Mouse (Mus musculus): Measurements from ENCODE around the gene Fam227b. TPM values are rescaled to one million over a fixed set of nuclear protein-coding genes. Genes with fewer than 3 reads are reported as not detected.

Fam227b gene
- polyA plus RNA-seq, 1 experiment from 2014 or later, result not detected

DNA sequence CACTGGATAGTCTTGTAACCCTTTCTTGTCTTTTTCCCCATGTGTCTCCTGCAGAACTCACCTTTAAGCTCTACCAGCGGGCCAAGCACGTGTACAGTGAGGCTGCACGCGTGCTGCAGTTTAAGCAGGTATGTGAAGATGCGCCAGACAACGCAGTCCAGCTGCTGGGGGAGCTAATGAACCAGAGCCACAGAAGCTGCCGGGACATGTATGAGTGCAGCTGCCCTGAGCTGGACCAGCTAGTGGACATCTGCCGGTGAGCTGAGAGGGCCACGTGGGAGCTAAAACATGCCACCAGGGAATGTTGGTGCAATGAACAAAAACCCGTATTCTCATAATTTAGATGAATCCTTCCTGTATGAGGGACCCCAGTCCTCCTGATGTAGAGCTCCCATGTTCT lies 176.6 kb downstream of the Fam227b start:
- no peak for TF ChIP-seq CTCF (IDR thresholded peaks at IDR 0.05; ENCODE audit: low read depth)
- no peak overlapping the region for H3K4me2 ChIP-seq (ENCODE audit: low read length)
- 92% methylated on average over 10 of the region's 10 CpGs for WGBS
- ATAC-seq (replicated peaks; ENCODE audit: low FRiP score, low read depth) (no peak), DNase-seq (ENCODE audit: low spot score) (no peak)
- no peak overlapping the region for H3K4me3 ChIP-seq (replicated peaks; ENCODE audit: low read depth, low read length)
- H3K27ac ChIP-seq, result no peak overlapping the region
- H3K27me3 ChIP-seq (ENCODE audit: insufficient read depth, low read length), result no peaks in the 10 kb centered on the region
- H3K36me3 ChIP-seq (ENCODE audit: insufficient read depth, low read length), result peaks cover 13% of the 10 kb centered on the region
- peaks cover 10% of the 10 kb centered on the region; the same call in 1 of the 2 replicates for H3K4me1 ChIP-seq (replicated peaks; ENCODE audit: insufficient read depth, low read length)
- H3K9ac ChIP-seq (ENCODE audit: low read depth, low read length), result no peak overlapping the region
- H3K9me3 ChIP-seq (replicated peaks; ENCODE audit: low read length), result no peaks in the 10 kb centered on the region

DNA sequence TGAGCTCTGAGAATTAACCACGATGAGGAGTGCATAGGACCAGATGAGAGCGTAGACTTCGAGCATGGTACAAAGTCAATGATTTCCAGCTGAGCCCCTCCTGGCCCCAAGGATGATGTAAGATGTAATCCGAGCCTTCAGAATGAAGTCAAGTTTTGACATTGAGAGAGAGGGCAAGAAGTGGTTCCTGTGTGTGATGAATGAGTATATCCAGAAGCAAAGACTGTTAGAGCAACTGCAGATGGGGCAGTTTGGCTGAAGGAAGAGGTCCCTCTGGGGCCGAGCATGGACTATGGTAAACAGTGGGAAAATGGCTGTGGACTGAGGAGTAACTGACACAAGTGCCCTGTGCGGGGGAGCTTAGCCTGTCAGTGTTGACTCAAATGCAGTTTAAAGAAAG lies 178.6 kb downstream of the Fam227b start:
- WGBS, result 20% methylated on average over 6 of the region's 6 CpGs
- DNase-seq (ENCODE audit: low spot score), result peak; percentile 69
- no peak overlapping the region for H3K4me2 ChIP-seq (ENCODE audit: low read length)
- H3K4me1 ChIP-seq (replicated peaks; ENCODE audit: insufficient read depth, low read length), result peaks cover 10% of the 10 kb centered on the region; the same call in 1 of the 2 replicates
- no peak overlapping the region for H3K27ac ChIP-seq
- H3K4me3 ChIP-seq (replicated peaks; ENCODE audit: low read depth, low read length), result no peak overlapping the region
- H3K36me3 ChIP-seq (ENCODE audit: insufficient read depth, low read length), result peaks cover 9% of the 10 kb centered on the region; the same call in 1 of the 2 replicates
- TF ChIP-seq CTCF (IDR thresholded peaks at IDR 0.05; ENCODE audit: low read depth), result no peak
- H3K27me3 ChIP-seq (ENCODE audit: insufficient read depth, low read length), result no peaks in the 10 kb centered on the region
- H3K9me3 ChIP-seq (replicated peaks; ENCODE audit: low read length), result no peaks in the 10 kb centered on the region
- H3K9ac ChIP-seq (ENCODE audit: low read depth, low read length), result no peak overlapping the region
- ATAC-seq (replicated peaks; ENCODE audit: low FRiP score, low read depth), result peak; percentile 86

DNA sequence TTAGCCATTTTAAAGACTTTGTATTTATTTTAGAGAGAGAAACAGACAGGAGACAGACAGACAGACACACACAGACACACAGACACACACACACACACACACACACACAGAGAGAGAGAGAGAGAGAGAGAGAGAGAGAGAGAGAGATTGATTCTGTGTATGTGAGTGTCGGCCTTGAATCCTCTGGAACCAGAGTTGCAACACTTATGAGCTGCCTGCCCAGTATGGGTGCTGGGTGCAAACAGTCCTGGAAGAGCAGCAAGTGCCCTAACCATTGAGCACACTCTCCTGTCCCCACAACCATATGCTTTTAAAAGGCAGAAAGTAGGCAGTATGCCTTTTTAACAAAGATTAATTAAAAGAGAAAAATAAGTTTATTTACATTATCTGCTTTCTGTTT lies 183.0 kb downstream of the Fam227b start:
- TF ChIP-seq CTCF (IDR thresholded peaks at IDR 0.05; ENCODE audit: low read depth), result no peak
- 93% methylated on average over 1 of the region's 1 CpGs for WGBS
- Histone ChIP-seq H3K27me3 (ENCODE audit: insufficient read depth, low read length) (no peaks in the 10 kb centered on the region), H3K4me1 (replicated peaks; ENCODE audit: insufficient read depth, low read length) (peaks cover 8% of the 10 kb centered on the region; the same call in 1 of the 2 replicates), H3K9ac (ENCODE audit: low read depth, low read length) (no peak overlapping the region), H3K27ac (no peak overlapping the region), H3K9me3 (replicated peaks; ENCODE audit: low read length) (no peaks in the 10 kb centered on the region), H3K4me2 (ENCODE audit: low read length) (no peak overlapping the region), H3K4me3 (replicated peaks; ENCODE audit: low read depth, low read length) (no peak overlapping the region), H3K36me3 (ENCODE audit: insufficient read depth, low read length) (no peaks in the 10 kb centered on the region)
- ATAC-seq (replicated peaks; ENCODE audit: low FRiP score, low read depth), result no peak
- no peak for DNase-seq (ENCODE audit: low spot score)

DNA sequence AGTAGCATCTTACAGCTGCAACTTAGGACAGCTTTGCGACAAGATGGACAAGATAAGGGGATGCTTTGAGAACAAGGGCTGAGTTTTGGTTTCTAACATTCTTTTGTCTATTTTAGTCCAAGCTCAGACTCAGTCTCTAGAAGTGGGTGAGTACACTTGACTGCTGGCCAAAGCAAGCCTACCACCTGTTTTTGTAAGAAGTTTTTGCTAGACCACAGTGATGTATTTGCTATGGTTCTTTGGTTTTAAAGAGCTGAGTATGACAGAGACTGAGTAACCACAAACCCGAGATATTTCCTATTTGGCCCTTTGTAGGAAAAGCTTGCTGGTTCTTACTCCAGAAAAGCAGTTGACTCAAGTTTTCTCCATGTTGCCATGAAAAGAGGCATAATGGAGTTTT lies 203.6 kb downstream of the Fam227b start:
- Histone ChIP-seq H3K9me3 (replicated peaks; ENCODE audit: low read length) (no peaks in the 10 kb centered on the region), H3K36me3 (ENCODE audit: insufficient read depth, low read length) (peaks cover 23% of the 10 kb centered on the region; the same call in 1 of the 2 replicates), H3K4me2 (ENCODE audit: low read length) (no peak overlapping the region), H3K9ac (ENCODE audit: low read depth, low read length) (no peak overlapping the region), H3K27me3 (ENCODE audit: insufficient read depth, low read length) (no peaks in the 10 kb centered on the region), H3K4me3 (replicated peaks; ENCODE audit: low read depth, low read length) (no peak overlapping the region), H3K27ac (no peak overlapping the region), H3K4me1 (replicated peaks; ENCODE audit: insufficient read depth, low read length) (no peaks in the 10 kb centered on the region)
- TF ChIP-seq CTCF (IDR thresholded peaks at IDR 0.05; ENCODE audit: low read depth), result no peak
- DNase-seq (ENCODE audit: low spot score) (no peak), ATAC-seq (replicated peaks; ENCODE audit: low FRiP score, low read depth) (no peak)
- 89% methylated on average over 2 of the region's 2 CpGs for WGBS

DNA sequence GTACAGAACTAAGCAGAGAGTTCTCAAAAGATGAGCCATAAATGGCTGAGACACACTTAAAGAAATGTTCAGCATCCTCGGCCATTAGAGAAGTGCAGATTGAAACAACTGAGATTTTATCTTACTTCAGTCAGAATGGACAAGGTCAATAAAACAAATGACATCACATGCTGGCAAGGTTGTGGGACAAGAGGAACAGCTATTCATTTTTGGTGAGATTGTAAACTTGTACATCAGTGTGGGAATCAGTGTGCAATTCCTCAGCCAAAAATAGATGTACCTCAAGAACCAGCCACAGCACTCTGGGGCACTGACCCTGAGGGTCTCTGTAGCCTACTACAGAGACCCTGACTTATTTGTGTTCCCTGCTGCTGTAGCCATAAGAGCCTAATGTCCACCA lies 208.5 kb downstream of the Fam227b start:
- 65% methylated on average over 1 of the region's 1 CpGs for WGBS
- H3K36me3 ChIP-seq (ENCODE audit: insufficient read depth, low read length), result 0 out of 2 replicates have a peak, but pooled peaks cover 19% of the 10 kb centered on the region
- no peak for TF ChIP-seq CTCF (IDR thresholded peaks at IDR 0.05; ENCODE audit: low read depth)
- no peaks in the 10 kb centered on the region for H3K9me3 ChIP-seq (replicated peaks; ENCODE audit: low read length)
- no peak overlapping the region for H3K27ac ChIP-seq
- DNase-seq (ENCODE audit: low spot score) (no peak), ATAC-seq (replicated peaks; ENCODE audit: low FRiP score, low read depth) (no peak)
- H3K27me3 ChIP-seq (ENCODE audit: insufficient read depth, low read length), result no peaks in the 10 kb centered on the region
- no peak overlapping the region for H3K4me2 ChIP-seq (ENCODE audit: low read length)
- no peaks in the 10 kb centered on the region for H3K4me1 ChIP-seq (replicated peaks; ENCODE audit: insufficient read depth, low read length)
- H3K9ac ChIP-seq (ENCODE audit: low read depth, low read length), result no peak overlapping the region
- H3K4me3 ChIP-seq (replicated peaks; ENCODE audit: low read depth, low read length), result no peak overlapping the region

DNA sequence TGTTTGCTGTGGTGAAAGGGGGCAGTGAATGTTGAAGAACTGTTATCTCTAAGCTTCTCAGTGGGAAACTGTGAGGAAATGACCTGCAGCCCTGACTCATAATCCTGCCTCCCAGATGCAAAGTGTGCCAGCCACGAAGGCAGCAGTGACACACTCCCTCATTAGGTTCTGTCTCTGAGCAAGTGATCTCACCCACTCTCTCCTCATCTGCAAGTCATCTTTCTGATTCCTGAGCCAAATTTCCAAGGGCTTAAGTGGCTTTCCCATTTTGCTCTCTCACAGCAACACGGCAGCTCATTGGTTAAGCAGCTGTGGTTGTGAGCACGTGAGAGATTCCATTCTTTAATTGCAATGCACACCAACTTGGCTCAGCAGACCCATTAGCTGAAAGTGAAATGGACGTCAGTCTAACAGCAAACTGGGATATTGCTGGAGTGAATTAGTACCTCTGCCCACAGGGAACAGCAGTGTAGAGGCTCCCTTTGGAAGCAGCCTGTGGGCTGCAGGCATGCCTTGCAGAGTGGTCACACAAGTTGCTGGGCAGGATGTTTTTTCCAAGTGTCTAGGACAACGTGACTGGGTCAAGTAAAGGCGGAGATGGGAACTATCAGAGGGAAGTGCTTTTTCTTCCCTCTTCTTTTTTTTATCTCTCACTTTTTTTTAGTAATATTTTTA lies 210.6 kb downstream of the Fam227b start:
- H3K27me3 ChIP-seq (ENCODE audit: insufficient read depth, low read length), result no peaks in the 10 kb centered on the region
- no peak overlapping the region for H3K27ac ChIP-seq
- WGBS, result 66% methylated on average over 6 of the region's 6 CpGs
- no peaks in the 10 kb centered on the region for H3K9me3 ChIP-seq (replicated peaks; ENCODE audit: low read length)
- no peak overlapping the region for H3K9ac ChIP-seq (ENCODE audit: low read depth, low read length)
- H3K4me2 ChIP-seq (ENCODE audit: low read length), result no peak overlapping the region
- DNase-seq (ENCODE audit: low spot score), result no peak
- 0 out of 2 replicates have a peak, but pooled peaks cover 8% of the 10 kb centered on the region for H3K36me3 ChIP-seq (ENCODE audit: insufficient read depth, low read length)
- no peak for ATAC-seq (replicated peaks; ENCODE audit: low FRiP score, low read depth)
- no peak for TF ChIP-seq CTCF (IDR thresholded peaks at IDR 0.05; ENCODE audit: low read depth)
- H3K4me3 ChIP-seq (replicated peaks; ENCODE audit: low read depth, low read length), result no peak overlapping the region
- H3K4me1 ChIP-seq (replicated peaks; ENCODE audit: insufficient read depth, low read length), result no peaks in the 10 kb centered on the region
